Mouse (Mus musculus) midbrain, embryonic 16.5 days (tissue): Measurements from ENCODE around the gene Ccdc8. TPM values are rescaled to one million over a fixed set of nuclear protein-coding genes. Genes with fewer than 3 reads are reported as not detected.

ENCODE experiments used
- polyA plus RNA-seq: library from polyadenylated mRNA; unstranded; fragments of >200 nt; fragmentation: Nextera tagmentation; extraction: Ambion mirVana; gene quantifications from 2 replicates; pipeline ENCODE4 v1.2.1, GENCODE M21; 2015

The Ccdc8 gene
- polyA plus RNA-seq, 1 experiment from 2014 or later, result 6.9 TPM

Other genes with a start within 250 kb of the Ccdc8 start
- 10.1 and 10.7 TPM in 2 replicates for gene Slc1a5, start 211.4 kb upstream of the Ccdc8 start, polyA plus RNA-seq
- gene Strn4, start 176.8 kb upstream of the Ccdc8 start, polyA plus RNA-seq, result 185 and 199 TPM in 2 replicates
- 52.1 and 53.8 TPM in 2 replicates for gene Fkrp, start 176.0 kb upstream of the Ccdc8 start, polyA plus RNA-seq
- gene Prkd2, start 149.8 kb upstream of the Ccdc8 start, polyA plus RNA-seq, result 6.0 and 6.9 TPM in 2 replicates
- 2.6 and 3.0 TPM in 2 replicates for gene Dact3, start 117.4 kb upstream of the Ccdc8 start, polyA plus RNA-seq
- gene Gng8, start 100.9 kb upstream of the Ccdc8 start, polyA plus RNA-seq, result 14.0 and 49.2 TPM in 2 replicates
- 0.22 and 0.23 TPM in 2 replicates for gene Ptgir, start 86.2 kb upstream of the Ccdc8 start, polyA plus RNA-seq
- gene Calm3, start 68.6 kb upstream of the Ccdc8 start, polyA plus RNA-seq, result 405 and 443 TPM in 2 replicates
- gene Pnmal2, start 48.0 kb upstream of the Ccdc8 start, polyA plus RNA-seq, result 186 and 206 TPM in 2 replicates
- 83.1 and 89.5 TPM in 2 replicates for gene Pnmal1, start 33.0 kb upstream of the Ccdc8 start, polyA plus RNA-seq
- gene Gm42372, start 9.6 kb upstream of the Ccdc8 start, polyA plus RNA-seq, result 7.2 and 7.3 TPM in 2 replicates
- gene Ppp5c, start 35.2 kb downstream of the Ccdc8 start, polyA plus RNA-seq, result 118 and 127 TPM in 2 replicates
- 4.0 and 5.7 TPM in 2 replicates for gene Hif3a, start 69.7 kb downstream of the Ccdc8 start, polyA plus RNA-seq
- 5.7 and 7.2 TPM in 2 replicates for gene Psg16, start 81.3 kb downstream of the Ccdc8 start, polyA plus RNA-seq
- gene Ceacam3, start 157.6 kb downstream of the Ccdc8 start, polyA plus RNA-seq, result 0.06 TPM in 1 of 2 replicates, not detected in the other
- 0.06 TPM in 1 of 2 replicates, not detected in the other for gene Psg29, start 210.8 kb downstream of the Ccdc8 start, polyA plus RNA-seq